Mouse (Mus musculus) ES-E14 (cell line): Measurements from ENCODE around the gene Cmklr1. TPM values are rescaled to one million over a fixed set of nuclear protein-coding genes. Genes with fewer than 3 reads are reported as not detected.

Experiments
- DNase-seq: peaks from one replicate; pipeline ENCODE4 v3.0.0-alpha.2; 2013; ENCODE audit warnings: low read depth, low spot score
- H3K27ac ChIP-seq: 2 replicates; pipeline ENCODE4 v1.5.1; 2012; ENCODE audit warnings: low read depth, mild to moderate bottlenecking, low read length, moderate library complexity, mixed read lengths; ENCODE audit not compliant: poor library complexity, insufficient read depth, severe bottlenecking
- H3K36me3 ChIP-seq: 2 replicates; pipeline ENCODE4 v1.6.1; 2012; ENCODE audit warnings: mild to moderate bottlenecking, low read length, moderate library complexity, mixed read lengths; ENCODE audit not compliant: control insufficient read depth, poor library complexity, insufficient read depth, severe bottlenecking
- H3K4me1 ChIP-seq, 2 experiments: fragments of 150-350 bp in 1 of 2; sonication (generic) in 1 of 2; 2 replicates each; pipeline ENCODE4 v1.6.1; 2012; ENCODE audit warnings: low read length in 2 of 2, mild to moderate bottlenecking in 1 of 2, mixed read lengths in 1 of 2; ENCODE audit not compliant: control insufficient read depth in 2 of 2, insufficient read depth in 2 of 2, poor library complexity in 1 of 2
- H3K4me3 ChIP-seq, 2 experiments: fragments of 150-350 bp in 1 of 2; sonication (generic) in 1 of 2; 2 replicates each; pipeline ENCODE4 v1.5.1; 2012; ENCODE audit warnings: low read length in 2 of 2, low read depth in 1 of 2, mild to moderate bottlenecking in 1 of 2, mixed read lengths in 1 of 2; ENCODE audit not compliant: insufficient read depth in 1 of 2, poor library complexity in 1 of 2, severe bottlenecking in 1 of 2
- H3K9ac ChIP-seq: 2 replicates; pipeline ENCODE4 v1.6.1; 2012; ENCODE audit warnings: low read depth, mild to moderate bottlenecking, low read length, mixed read lengths; ENCODE audit not compliant: poor library complexity, insufficient read depth, severe bottlenecking
- H3K9me3 ChIP-seq: fragments of 150-350 bp; sonication (generic); 2 replicates; pipeline ENCODE4 v1.6.1; 2012; ENCODE audit warnings: low read depth, mild to moderate bottlenecking, low read length; ENCODE audit not compliant: control insufficient read depth, insufficient read depth
- CHD2 ChIP-seq: IDR thresholded peaks from 2 replicates; pipeline ENCODE4 v1.6.1; 2014; ENCODE audit warnings: mild to moderate bottlenecking, low read depth, low read length, inconsistent platforms
- HCFC1 ChIP-seq: IDR thresholded peaks from 2 replicates; pipeline ENCODE4 v1.6.1; 2012; ENCODE audit warnings: low read length, inconsistent platforms, borderline replicate concordance; ENCODE audit not compliant: insufficient read depth
- MAFK ChIP-seq: IDR thresholded peaks from 2 replicates; pipeline ENCODE4 v1.6.1; 2014; ENCODE audit warnings: mild to moderate bottlenecking, low read depth, low read length, inconsistent platforms; ENCODE audit not compliant: insufficient read depth
- ZC3H11A ChIP-seq: IDR thresholded peaks from 2 replicates; pipeline ENCODE4 v1.6.1; 2012; ENCODE audit warnings: low read depth, mild to moderate bottlenecking, inconsistent platforms, low read length, borderline replicate concordance
- ZNF384 ChIP-seq: IDR thresholded peaks from 2 replicates; pipeline ENCODE4 v1.6.1; 2012; ENCODE audit warnings: low read depth, low read length, inconsistent platforms
- in situ Hi-C, 2 experiments: fragments of 600-800 bp; cut with MboI; formaldehyde crosslinking; loops; one replicate each; pipeline ENCODE4 v1.15.1; 2025; ENCODE audit warnings: low sequenced_read_pairs in 2 of 2, inconsistent platforms in 1 of 2; ENCODE audit not compliant: unreplicated experiment in 2 of 2
- total RNA-seq: library from RNA; depleted of rRNA; stranded (reverse); fragments of 300-350 nt; gene quantifications from 2 replicates; pipeline ENCODE4 v1.2.3, GENCODE M21; 2012

The Cmklr1 gene
- total RNA-seq, 1 experiment, result 10.4 TPM

DNA sequence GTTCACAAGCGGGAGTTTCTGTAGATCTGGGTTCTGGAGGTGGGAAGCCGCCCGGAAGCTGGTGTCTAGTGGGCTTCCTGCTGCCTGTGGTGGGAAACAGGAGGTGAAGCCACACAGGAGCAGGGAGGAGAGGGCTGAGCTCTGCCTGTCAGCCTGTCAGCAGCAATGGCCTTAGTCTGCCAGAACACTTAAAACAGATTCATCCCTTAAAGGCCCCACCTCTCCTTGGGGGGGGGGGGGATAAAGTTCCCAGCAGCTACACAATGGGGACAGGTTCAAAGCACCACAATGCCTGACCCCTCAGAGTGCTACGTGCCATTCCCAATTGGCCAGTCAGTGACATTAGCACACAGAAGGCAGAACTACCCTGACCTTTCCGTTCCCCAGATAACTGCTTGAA, 2.0 kb upstream of the Cmklr1 start:
- Histone ChIP-seq H3K9ac (no peak overlapping the region), H3K4me3 (no peak overlapping the region), H3K27ac (no peak overlapping the region), H3K4me1 (peaks cover 2 to 17% of the 10 kb centered on the region in 2 experiments; a peak in 2 of 4 replicates), H3K9me3 (no peaks in the 10 kb centered on the region), H3K36me3 (no peaks in the 10 kb centered on the region)
- TF ChIP-seq ZNF384 (no peak), ZC3H11A (no peak), MAFK (no peak), CHD2 (no peak), HCFC1 (no peak)
- in situ Hi-C loops, result no loop called here
- no peak for DNase-seq

DNA sequence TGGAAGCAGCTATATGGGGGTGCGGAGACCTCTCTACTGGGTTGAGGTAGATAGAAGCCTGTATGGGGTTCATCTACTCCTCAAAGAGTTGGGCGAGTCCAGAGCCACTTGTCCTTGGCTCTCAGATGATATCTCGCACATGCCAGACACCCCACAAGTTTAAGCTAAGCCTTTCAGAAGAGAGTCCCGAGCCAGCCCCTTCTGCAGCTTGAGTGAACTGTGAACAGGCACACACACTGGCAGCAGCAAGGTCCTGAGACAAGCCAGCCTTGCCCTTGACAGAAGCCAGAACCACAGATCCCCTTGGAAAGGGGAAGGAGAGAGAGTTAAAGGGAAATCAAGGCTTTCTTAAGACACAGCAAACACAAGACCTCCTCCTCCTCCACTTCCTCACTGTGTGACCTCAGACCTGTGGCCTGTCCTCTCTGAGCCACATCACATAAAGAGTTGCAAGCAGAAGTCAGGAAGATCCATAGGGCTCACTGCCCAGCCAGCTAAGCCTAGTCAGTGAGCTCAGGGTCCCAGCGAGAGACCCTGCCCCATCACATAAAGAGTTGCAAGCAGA, 1.5 kb downstream of the Cmklr1 start:
- Histone ChIP-seq H3K9me3 (no peaks in the 10 kb centered on the region), H3K4me3 (no peak overlapping the region), H3K9ac (no peak overlapping the region), H3K36me3 (no peaks in the 10 kb centered on the region), H3K4me1 (peaks cover 2 to 9% of the 10 kb centered on the region in 2 experiments; a peak in 2 of 4 replicates), H3K27ac (no peak overlapping the region)
- in situ Hi-C loops, result no loop called here
- DNase-seq, result no peak
- TF ChIP-seq ZNF384, result no peak
- no peak for TF ChIP-seq CHD2
- TF ChIP-seq ZC3H11A, result no peak
- no peak for TF ChIP-seq HCFC1
- TF ChIP-seq MAFK, result no peak

DNA sequence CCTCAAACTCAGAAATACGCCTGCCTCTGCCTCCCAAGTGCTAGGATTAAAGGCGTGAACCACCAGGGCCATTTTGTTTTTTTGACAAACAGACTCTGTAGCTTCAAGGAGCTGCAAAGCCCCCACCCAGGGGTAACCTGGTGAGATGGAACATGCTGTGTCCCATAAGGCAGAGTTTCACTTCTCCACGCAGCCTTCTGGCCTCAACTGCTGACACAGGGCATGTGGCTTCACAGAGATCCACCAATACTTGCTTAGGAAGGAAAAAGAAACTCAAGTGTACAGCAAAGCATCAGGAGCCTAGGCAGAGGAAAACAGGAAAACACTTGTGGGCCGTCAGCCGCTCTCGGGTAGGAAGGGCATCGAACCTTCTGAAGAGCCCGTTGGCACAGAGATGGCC, 3.1 kb downstream of the Cmklr1 start:
- Histone ChIP-seq H3K36me3 (no peaks in the 10 kb centered on the region), H3K4me1 (peaks cover 3 to 10% of the 10 kb centered on the region in 2 experiments; a peak in 2 of 4 replicates), H3K9me3 (no peaks in the 10 kb centered on the region), H3K9ac (no peak overlapping the region), H3K4me3 (no peak overlapping the region), H3K27ac (no peak overlapping the region)
- TF ChIP-seq ZNF384 (no peak), ZC3H11A (no peak), CHD2 (no peak), MAFK (no peak), HCFC1 (no peak)
- in situ Hi-C loops, result no loop called here
- DNase-seq, result no peak

DNA sequence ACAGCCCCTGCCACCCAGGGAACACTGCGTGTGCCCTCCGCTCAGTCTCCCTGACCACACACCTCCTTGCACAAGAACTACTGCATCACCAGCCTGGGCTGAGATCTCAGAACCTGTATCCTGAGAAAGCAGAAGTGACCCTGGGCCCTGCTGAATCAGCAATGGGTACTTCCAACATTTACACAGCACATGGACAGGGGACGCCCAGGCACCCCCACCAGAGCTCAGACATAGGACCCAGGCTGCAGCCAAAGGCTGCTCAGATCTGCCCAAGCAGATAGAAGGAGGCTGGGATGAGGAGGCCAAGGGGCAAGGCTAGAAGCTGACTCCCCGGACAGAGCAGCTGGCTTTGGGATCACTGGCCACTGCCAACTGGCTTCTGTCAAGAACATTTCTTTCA, 5.7 kb downstream of the Cmklr1 start:
- H3K9me3 ChIP-seq, result no peaks in the 10 kb centered on the region
- in situ Hi-C loops, result no loop called here
- H3K4me1 ChIP-seq, result peaks cover 2 to 10% of the 10 kb centered on the region in 2 experiments; a peak in 1 of 4 replicates
- no peak for DNase-seq
- H3K36me3 ChIP-seq, result no peaks in the 10 kb centered on the region
- no peak overlapping the region for H3K4me3 ChIP-seq
- TF ChIP-seq MAFK (no peak), CHD2 (no peak), ZC3H11A (no peak), ZNF384 (no peak), HCFC1 (no peak)
- H3K9ac ChIP-seq, result no peak overlapping the region
- no peak overlapping the region for H3K27ac ChIP-seq
